Mouse (Mus musculus): ENCODE measurements at regions not wholly inside any gene's neighbourhood (a gene's known extent, or its start where the extent isn't known, plus 50 kb on each side); places are given as distances from the start of the nearest gene placed in this dataset.

- TF ChIP-seq CTCF (IDR thresholded peaks at IDR 0.05; ENCODE audit: low read depth): no peak
- no peak for TF ChIP-seq EP300 (IDR thresholded peaks at IDR 0.05; ENCODE audit: low read depth)
These were observed 112.2 kb upstream of the Vmn1r2 start for GRCm38 (mm10) chr4:3054886-3055285.
